Mouse (Mus musculus): ENCODE data around the gene Slc35a1. TPM values are rescaled to one million over a fixed set of nuclear protein-coding genes. Genes with fewer than 3 reads are reported as not detected.

Slc35a1 gene
- 26.0 and 26.9 TPM in 2 replicates for polyA plus RNA-seq (2012; rRNA removed)

DNA sequence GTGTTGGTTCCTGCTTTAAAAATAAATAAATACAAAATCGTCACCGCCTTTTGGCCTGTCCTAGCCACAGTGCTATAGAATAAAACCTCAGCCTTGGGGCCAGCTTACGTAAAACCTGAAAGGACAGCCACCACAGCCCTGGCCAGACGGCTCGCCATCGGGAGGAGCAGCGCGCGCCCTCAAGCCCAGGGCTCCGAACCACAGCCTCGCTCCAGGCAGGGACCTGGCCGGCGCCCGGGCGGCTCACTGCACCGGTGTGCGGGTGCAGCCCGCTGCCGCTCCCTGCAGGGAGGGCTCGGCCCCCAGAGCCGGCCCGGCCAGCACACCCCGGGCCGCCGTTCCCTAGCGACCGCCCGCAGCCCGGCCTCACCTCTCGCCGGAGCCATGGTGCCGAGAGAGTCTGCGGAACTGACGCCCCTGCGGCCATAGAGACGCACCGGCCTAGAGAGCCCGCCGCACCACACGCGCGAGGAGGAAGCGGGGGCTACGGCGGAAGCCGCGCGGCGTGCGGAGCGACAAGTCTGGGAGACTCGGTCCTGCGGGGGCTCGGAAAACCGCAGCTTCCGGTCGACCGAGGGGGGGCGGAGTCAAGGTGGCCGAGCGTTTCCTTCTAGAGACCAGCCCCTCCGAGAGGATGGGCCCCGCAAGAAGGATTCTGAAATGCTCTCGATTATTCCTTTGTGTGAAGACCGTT is at the start of gene Slc35a1:
Gene Slc35a1, minus strand, starts transcription at position 565 of the 694 bp plus-strand sequence.

DNA sequence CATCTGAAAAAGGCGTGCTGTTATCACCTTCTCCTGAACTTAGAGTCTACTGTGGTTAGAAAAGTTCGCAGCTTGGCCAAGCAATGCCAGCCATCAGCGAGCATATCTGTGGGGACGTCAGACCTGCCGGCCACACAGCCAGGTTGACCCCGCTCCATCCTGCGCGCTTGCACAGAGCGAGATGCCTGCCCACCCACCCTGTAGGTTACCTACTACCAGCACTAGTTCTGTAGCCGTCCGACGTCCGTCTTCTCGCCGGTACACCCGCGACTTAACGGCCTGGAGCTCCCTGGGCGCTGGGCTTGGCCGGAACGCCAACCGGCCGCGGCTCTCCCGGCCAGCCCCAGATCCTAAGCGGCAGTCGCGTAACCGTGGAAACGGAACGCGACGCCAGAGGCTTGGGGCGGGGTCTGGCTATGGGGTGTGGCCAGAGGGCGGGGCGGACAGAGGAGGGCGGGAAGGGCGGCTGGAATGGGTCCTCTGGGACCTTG is 42.7 kb upstream of the Slc35a1 start, which contains the start of gene Cfap206:
Gene Cfap206, minus strand, starts transcription at position 356 of the 491 bp plus-strand sequence.

DNA sequence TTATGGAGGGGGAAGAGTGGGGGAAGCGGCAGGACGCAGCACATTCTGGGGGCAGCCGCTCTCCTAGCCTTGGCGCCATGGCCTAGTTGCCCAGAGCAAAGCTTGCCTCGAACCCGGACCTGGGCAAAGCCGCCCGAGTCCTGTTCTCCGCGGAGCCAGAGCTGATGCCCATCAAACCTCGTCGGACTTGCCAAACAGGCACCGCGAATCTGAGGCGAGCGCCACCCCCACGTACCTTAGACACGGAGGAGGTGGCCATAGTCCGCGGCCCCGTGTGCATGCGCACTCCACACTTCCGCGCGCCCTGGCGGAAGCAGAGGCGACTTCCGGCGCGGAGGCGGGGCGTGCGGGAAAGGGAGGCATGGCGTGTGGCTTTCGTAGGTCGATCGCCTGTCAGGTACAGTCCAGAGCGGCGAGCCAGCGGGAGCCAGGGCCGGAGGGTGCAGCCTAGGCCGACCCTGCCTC is 72.6 kb downstream of the Slc35a1 start, which contains the start of the genes Orc3 and Rars2:
Gene Orc3, minus strand, starts transcription at position 315 of the 465 bp plus-strand sequence.
Gene Rars2, plus strand, starts transcription at position 328 of the 465 bp plus-strand sequence.

Other genes starting within 250 kb of the Slc35a1 start
- 123 and 131 TPM in 2 replicates for gene Akirin2, start 136.5 kb downstream of the Slc35a1 start, polyA plus RNA-seq (2012; rRNA removed)
- 52.9 and 53.7 TPM in 2 replicates for gene Orc3, start 72.5 kb downstream of the Slc35a1 start, polyA plus RNA-seq (2012; rRNA removed)
- 37.2 and 40.8 TPM in 2 replicates for gene Rars2, start 72.5 kb downstream of the Slc35a1 start, polyA plus RNA-seq (2012; rRNA removed)
- 2.7 and 4.0 TPM in 2 replicates for gene Cfap206, start 42.8 kb upstream of the Slc35a1 start, polyA plus RNA-seq (2012; rRNA removed)
- 0.07 and 0.13 TPM in 2 replicates for gene Gm136, start 68.8 kb upstream of the Slc35a1 start, polyA plus RNA-seq (2012; rRNA removed)
- gene Smim8, start 91.0 kb upstream of the Slc35a1 start, polyA plus RNA-seq (2012; rRNA removed) = 22.7 and 25.7 TPM in 2 replicates
- gene Zfp292, start 195.5 kb upstream of the Slc35a1 start, polyA plus RNA-seq (2012; rRNA removed) = 14.0 and 15.5 TPM in 2 replicates
- 0.99 TPM in 1 of 2 replicates, not detected in the other for gene Cga, start 206.3 kb upstream of the Slc35a1 start, polyA plus RNA-seq (2012; rRNA removed)

Measured in central nervous system, embryonic 18 days (tissue).